Mouse (Mus musculus) limb, embryonic 10.5 days (tissue): ENCODE data around the gene Iars2. TPM values are rescaled to one million over a fixed set of nuclear protein-coding genes. Genes with fewer than 3 reads are reported as not detected.
"Not testable (repeated sequence)": the region's sequence is repeated elsewhere in the genome, so short reads cannot be mapped to it uniquely, and the experiment has no call there.

Experiments used
- DNase-seq: peaks from one replicate; pipeline ENCODE4 v3.0.0-alpha.2; 2017; ENCODE audit warnings: low spot score
- H3K27ac ChIP-seq: fragments of 300-500 bp; sonication (generic); 2 replicates; pipeline ENCODE4 v1.5.1; 2016; ENCODE audit warnings: mild to moderate bottlenecking
- H3K27me3 ChIP-seq: fragments of 300-500 bp; sonication (generic); 2 replicates; pipeline ENCODE4 v1.6.1; 2016; ENCODE audit warnings: low read depth, mild to moderate bottlenecking; ENCODE audit not compliant: poor library complexity, severe bottlenecking
- H3K36me3 ChIP-seq: fragments of 300-500 bp; sonication (generic); 2 replicates; pipeline ENCODE4 v1.6.1; 2016; ENCODE audit warnings: mild to moderate bottlenecking, moderate library complexity
- H3K4me1 ChIP-seq: fragments of 300-500 bp; sonication (generic); 2 replicates; pipeline ENCODE4 v1.6.1; 2016
- H3K4me3 ChIP-seq: fragments of 300-500 bp; sonication (generic); 2 replicates; pipeline ENCODE4 v1.5.1; 2016; ENCODE audit warnings: mild to moderate bottlenecking, moderate library complexity
- H3K9me3 ChIP-seq: fragments of 300-500 bp; sonication (generic); replicated peaks from 2 replicates; pipeline ENCODE4 v1.6.1; 2016; ENCODE audit warnings: mild to moderate bottlenecking
- WGBS: fragments of 180-500 bp; shearing (Covaris S2); methylation state at CpG from one replicate; pipeline ENCODE4 v1.1.7; 2016; 5-methylcytosine and 5-hydroxymethylcytosine counted together
- polyA plus RNA-seq: library from polyadenylated mRNA; unstranded; fragments of >200 nt; fragmentation: Nextera tagmentation; extraction: Ambion mirVana; gene quantifications from 2 replicates; pipeline ENCODE4 v1.2.1, GENCODE M21; 2016

Iars2 gene
- polyA plus RNA-seq, 1 experiment from 2014 or later = 27.8 TPM

DNA sequence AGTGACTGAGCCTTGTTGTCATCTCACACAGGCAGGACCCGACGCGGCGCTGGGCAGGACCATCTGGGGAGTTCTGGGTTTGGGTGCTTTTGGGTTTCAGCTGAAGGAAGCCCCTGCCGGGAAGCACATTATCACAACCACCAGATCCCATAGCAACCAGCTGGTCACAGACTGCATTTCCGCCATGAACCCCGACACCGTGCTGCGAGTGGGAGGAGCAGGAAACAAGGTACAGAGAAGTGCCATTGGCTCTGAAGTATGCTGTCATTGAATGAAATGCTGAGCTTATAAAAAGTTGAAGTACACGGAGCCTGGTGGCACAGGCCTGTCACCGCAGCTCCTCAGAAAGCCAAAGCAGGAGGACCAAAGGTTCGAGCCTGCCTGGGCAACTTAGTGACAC lies 23.0 kb upstream of the Iars2 start:
- Histone ChIP-seq H3K4me1 (no peaks in the 10 kb centered on the region), H3K9me3 (no peaks in the 10 kb centered on the region), H3K4me3 (no peak overlapping the region), H3K27ac (no peak overlapping the region), H3K27me3 (no peaks in the 10 kb centered on the region), H3K36me3 (peaks cover 96% of the 10 kb centered on the region)
- no peak for DNase-seq
- 91% methylated on average over 12 of the region's 12 CpGs for WGBS

DNA sequence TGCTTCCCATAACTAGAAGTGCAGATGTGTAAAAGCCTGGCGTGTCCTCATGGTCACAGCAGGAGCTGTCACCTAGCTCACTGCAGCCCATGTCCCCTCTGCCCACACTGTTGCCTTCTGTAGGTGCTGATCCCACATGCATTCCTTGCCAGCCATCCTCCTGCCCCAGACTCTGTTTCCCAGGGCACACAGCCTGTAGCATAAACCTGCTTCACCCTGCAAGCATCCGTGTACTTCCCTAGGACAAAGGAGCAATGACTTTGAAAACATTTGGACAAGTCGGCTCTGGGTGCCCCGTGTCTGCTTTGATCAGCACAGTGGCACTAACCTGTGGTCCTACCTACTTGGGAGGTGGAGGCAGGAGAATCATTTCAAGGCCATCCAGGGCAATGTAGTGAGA lies 21.4 kb upstream of the Iars2 start:
- Histone ChIP-seq H3K4me1 (no peaks in the 10 kb centered on the region), H3K27ac (no peak overlapping the region), H3K27me3 (no peaks in the 10 kb centered on the region), H3K9me3 (no peaks in the 10 kb centered on the region), H3K4me3 (no peak overlapping the region), H3K36me3 (peaks cover 97% of the 10 kb centered on the region)
- DNase-seq = no peak
- 95% methylated on average over 4 of the region's 4 CpGs for WGBS

DNA sequence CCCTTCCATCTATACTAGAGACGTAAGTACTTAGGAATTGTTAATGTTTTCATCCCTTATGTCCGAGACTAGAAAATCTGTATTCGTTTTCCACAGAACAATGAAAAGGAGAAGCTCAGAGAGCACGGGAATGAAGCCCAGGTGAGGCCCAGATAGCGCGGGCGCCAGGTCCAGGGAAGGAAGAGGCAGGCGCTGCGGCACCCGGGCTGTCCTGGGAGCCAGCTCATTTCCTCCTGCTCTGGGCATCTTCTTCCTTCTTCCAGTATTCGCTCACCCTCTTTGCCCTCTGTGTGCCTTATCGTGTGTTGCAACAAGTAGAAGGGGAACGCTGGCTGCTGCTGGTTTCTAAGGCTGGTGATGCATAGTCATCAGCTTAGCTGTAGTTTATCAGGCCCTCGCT lies 20.5 kb upstream of the Iars2 start:
- no peaks in the 10 kb centered on the region for H3K9me3 ChIP-seq
- WGBS = 98% methylated on average over 14 of the region's 14 CpGs
- H3K27me3 ChIP-seq = no peaks in the 10 kb centered on the region
- H3K4me3 ChIP-seq = no peak overlapping the region
- DNase-seq = no peak
- H3K4me1 ChIP-seq = no peaks in the 10 kb centered on the region
- H3K27ac ChIP-seq = no peak overlapping the region
- peaks cover 97% of the 10 kb centered on the region for H3K36me3 ChIP-seq

DNA sequence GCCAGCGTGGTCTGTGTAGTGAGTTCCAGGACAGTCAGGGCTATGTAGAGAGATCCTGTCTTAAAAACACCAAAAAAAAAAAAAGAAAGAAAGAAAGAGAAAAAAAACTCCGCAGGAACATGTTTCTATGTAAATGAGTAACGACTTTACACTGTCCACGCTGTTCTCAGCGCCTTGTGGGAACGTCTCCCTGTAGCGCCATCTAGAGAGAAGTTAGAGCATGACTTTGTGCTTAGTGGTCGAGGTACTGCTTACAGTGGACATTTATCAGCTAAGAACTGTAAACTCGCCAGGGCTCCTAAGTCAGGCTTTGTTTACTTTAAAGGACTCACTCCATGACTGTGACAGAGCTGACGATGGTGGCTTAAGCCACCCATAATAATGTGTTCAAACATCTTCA lies 17.0 kb upstream of the Iars2 start:
- WGBS = 73% methylated on average over 10 of the region's 10 CpGs
- no peak overlapping the region for H3K4me3 ChIP-seq
- H3K9me3 ChIP-seq = no peaks in the 10 kb centered on the region
- no peak for DNase-seq
- H3K27ac ChIP-seq = no peak overlapping the region
- no peaks in the 10 kb centered on the region for H3K27me3 ChIP-seq
- no peaks in the 10 kb centered on the region for H3K4me1 ChIP-seq
- peaks cover 99% of the 10 kb centered on the region for H3K36me3 ChIP-seq

DNA sequence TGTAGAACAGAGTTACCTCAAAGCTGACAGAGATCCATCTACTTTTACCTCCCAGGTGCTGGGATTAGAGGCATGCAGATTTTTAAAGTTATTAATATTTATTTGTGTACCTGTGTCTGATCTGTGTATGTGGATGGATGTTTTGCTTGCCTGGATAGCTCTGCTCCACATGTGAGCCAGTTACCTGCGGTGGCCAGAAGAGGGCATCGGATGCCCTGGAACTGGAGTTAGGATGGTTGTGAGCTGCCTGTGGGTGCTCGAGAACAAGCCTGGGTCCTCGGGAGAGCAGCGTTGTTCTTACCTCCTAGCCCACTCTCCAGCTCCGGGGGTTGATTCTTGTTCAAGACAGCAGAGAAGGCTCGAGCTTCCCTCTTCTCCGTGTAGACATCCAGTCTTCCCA lies 14.2 kb upstream of the Iars2 start:
- Histone ChIP-seq H3K27ac (no peak overlapping the region), H3K4me3 (no peak overlapping the region), H3K27me3 (no peaks in the 10 kb centered on the region), H3K9me3 (no peaks in the 10 kb centered on the region), H3K4me1 (no peaks in the 10 kb centered on the region), H3K36me3 (peaks cover 97% of the 10 kb centered on the region)
- 78% methylated on average over 8 of the region's 8 CpGs for WGBS
- DNase-seq = no peak

DNA sequence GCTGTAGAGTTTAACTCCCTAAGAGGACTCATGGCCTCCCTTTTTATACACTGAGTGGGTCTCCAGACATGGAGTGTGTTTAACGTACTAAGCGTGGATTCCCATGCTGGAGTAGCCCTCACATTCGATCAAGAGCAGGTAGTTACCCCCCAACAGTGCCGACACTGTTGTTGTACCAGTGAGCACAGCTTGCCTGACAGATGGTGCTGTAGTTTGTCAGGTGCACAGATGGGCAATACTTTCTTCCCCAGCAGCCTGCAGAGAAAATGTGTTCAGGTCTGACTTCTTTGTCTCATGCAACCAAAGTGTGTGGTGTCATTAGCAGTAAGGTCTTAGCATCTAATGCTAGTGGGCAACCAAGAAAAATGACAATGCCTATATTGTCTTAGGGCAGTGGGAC lies 13.2 kb upstream of the Iars2 start:
- Histone ChIP-seq H3K4me3 (no peak overlapping the region), H3K36me3 (peaks cover 97% of the 10 kb centered on the region), H3K9me3 (no peaks in the 10 kb centered on the region), H3K27ac (no peak overlapping the region), H3K4me1 (no peaks in the 10 kb centered on the region), H3K27me3 (no peaks in the 10 kb centered on the region)
- no peak for DNase-seq
- 95% methylated on average over 4 of the region's 4 CpGs for WGBS

DNA sequence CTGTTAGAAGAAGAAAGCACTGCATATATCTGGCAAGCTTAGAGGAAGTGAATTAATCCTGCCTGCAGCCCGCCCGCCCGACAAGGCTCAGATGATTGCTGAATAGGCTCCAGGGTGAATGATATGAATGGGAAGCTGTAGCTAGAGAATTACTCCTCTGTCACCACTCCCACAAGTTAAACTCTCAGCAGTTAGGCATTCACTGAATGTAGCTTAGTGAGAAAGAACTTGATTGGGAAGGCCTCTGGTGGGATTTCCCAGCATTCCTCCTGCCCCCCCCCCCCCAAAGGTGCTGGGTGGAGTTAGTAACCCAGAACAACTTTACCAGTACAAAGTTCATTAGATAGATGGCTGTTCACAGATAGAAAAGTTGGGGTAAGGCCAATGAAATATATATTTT lies 7.3 kb upstream of the Iars2 start:
- no peak for DNase-seq
- Histone ChIP-seq H3K27ac (no peak overlapping the region), H3K4me1 (peaks cover 12% of the 10 kb centered on the region), H3K9me3 (no peaks in the 10 kb centered on the region), H3K27me3 (no peaks in the 10 kb centered on the region), H3K36me3 (peaks cover 43% of the 10 kb centered on the region), H3K4me3 (no peak overlapping the region)
- 89% methylated on average over 3 of the region's 3 CpGs for WGBS

DNA sequence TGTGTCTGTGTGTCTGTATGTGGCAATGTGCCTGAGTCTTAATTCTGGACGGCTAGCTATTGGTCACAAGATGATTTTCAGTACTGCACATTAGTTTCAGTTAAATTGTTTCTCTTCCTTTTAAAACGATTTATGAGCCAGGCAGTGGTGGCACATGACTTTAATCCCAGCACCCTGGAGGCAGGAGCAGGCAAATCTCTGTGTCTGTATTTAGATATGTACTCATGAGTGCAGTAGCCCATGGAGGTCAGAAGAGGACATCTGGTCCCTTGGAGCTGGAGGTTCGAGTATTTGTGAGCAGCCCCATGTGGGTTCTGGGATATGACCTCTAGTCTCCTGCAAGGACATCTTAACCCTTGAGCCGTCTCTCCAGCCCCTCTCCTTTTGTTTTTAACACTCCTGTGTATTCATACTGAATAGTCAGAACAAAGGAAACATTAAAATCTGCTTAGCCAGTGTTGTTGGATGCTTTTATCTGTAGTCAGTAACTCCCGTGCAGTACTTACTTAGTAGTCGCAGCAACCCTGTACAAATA lies 6.1 kb upstream of the Iars2 start:
- WGBS = 87% methylated on average over 6 of the region's 6 CpGs
- no peak for DNase-seq
- H3K9me3 ChIP-seq = no peaks in the 10 kb centered on the region
- no peak overlapping the region for H3K27ac ChIP-seq
- H3K4me3 ChIP-seq = no peak overlapping the region
- peaks cover 12% of the 10 kb centered on the region for H3K4me1 ChIP-seq
- no peaks in the 10 kb centered on the region for H3K27me3 ChIP-seq
- peaks cover 30% of the 10 kb centered on the region for H3K36me3 ChIP-seq

DNA sequence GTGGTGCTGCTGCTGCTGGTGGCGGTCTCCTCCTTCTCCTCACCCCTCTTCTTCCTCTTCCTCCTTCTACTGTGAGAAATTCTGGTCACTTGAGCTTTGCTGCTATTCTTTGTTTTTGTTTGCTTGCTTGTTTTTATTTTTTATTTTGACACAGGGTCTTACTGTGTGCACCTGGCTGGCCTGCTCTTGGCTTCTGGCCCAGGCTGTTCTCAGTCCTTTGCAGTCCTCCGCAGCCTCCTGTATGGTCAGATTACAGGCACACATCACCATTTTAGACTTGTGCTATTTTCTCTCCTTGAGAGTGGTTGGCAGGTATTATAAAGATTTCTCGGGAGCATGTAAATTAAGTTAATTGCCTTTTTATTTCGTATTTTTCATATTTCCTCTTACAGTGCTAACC lies 4.9 kb upstream of the Iars2 start:
- Histone ChIP-seq H3K9me3 (no peaks in the 10 kb centered on the region), H3K36me3 (peaks cover 20% of the 10 kb centered on the region), H3K27me3 (no peaks in the 10 kb centered on the region), H3K4me1 (peaks cover 12% of the 10 kb centered on the region), H3K4me3 (no peak overlapping the region), H3K27ac (no peak overlapping the region)
- no peak for DNase-seq
- 93% methylated on average over 4 of the region's 4 CpGs for WGBS

DNA sequence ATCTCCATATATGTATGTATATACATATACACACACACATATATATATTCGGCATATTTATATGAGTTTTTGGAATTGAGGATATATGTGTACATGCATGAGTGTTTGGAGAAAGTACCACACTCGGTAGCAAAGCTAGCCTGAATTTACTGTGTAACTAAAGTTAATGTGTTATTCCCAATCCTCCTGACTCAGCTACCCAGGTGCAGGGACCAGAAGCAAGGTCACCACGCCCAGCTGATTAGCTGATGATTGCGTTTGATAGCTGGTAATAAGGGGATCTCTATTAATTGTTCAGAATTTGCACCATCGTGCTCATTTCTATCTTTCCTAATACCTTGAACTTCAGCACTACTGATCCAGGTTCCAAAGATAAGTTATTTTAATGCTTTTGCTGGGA lies 4.5 kb upstream of the Iars2 start:
- no peak for DNase-seq
- no peak overlapping the region for H3K4me3 ChIP-seq
- H3K4me1 ChIP-seq = peaks cover 12% of the 10 kb centered on the region
- no peaks in the 10 kb centered on the region for H3K9me3 ChIP-seq
- H3K27me3 ChIP-seq = no peaks in the 10 kb centered on the region
- H3K36me3 ChIP-seq = peaks cover 16% of the 10 kb centered on the region
- 92% methylated on average over 5 of the region's 5 CpGs for WGBS
- H3K27ac ChIP-seq = no peak overlapping the region

DNA sequence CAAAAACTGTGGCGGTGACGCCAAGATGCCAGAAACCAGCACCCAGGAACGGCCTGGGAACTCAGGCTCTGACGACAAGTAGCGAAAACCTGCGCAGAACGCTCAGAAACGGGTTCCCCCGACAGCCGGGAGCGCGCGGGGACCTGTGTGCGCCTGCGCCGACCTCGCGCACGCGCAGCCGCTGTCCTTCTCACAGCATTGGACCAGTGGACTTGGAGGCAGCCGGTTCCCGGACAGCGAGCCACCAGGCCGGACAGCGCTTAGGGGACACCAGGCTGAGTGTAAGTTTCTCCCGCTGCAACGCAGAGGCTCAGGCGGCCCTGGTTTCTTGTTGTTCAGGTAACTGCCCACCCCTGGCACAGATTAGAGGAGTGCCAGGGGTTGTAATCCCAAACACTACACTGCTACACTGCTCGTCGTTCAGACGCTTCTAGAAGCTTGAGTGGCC lies 2.8 kb upstream of the Iars2 start, which contains the start of gene Bpnt1:
Gene Bpnt1, plus strand, starts transcription at position 167 of the 448 bp plus-strand sequence.
- under 1% methylated on average over 32 of the region's 32 CpGs for WGBS
- no peaks in the 10 kb centered on the region for H3K9me3 ChIP-seq
- DNase-seq = peak; percentile 90
- peak within 1 kb of the TSS; percentile 85 for H3K27ac ChIP-seq
- H3K36me3 ChIP-seq = peaks cover 3% of the 10 kb centered on the region
- peaks cover 18% of the 10 kb centered on the region for H3K4me1 ChIP-seq
- no peaks in the 10 kb centered on the region for H3K27me3 ChIP-seq
- peak within 1 kb of the TSS; percentile 68 for H3K4me3 ChIP-seq

DNA sequence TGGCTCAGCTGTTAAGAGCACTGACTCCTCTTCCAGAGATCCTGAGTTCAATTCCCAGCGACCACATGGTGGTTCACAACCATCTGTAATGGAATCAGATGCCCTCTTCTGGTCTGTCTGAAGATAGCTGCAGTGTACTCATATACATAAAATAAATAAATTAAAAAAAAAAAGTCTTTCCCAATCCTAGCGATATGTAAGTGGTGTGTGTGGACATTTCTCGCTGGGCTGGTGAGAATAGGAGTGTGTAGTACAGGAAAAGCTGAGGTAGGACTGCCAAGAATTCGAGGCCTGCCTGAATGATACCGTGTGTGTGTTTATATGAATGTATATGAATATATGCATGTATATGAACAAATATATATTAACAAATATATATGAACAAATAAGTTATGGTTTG lies 2.2 kb upstream of the Iars2 start:
- no peak for DNase-seq
- Histone ChIP-seq H3K9me3 (no peaks in the 10 kb centered on the region), H3K27me3 (no peaks in the 10 kb centered on the region), H3K4me3 (peak overlapping the region; percentile 68), H3K36me3 (peaks cover 9% of the 10 kb centered on the region), H3K27ac (no peak overlapping the region), H3K4me1 (peaks cover 18% of the 10 kb centered on the region)
- 60% methylated on average over 5 of the region's 5 CpGs for WGBS

DNA sequence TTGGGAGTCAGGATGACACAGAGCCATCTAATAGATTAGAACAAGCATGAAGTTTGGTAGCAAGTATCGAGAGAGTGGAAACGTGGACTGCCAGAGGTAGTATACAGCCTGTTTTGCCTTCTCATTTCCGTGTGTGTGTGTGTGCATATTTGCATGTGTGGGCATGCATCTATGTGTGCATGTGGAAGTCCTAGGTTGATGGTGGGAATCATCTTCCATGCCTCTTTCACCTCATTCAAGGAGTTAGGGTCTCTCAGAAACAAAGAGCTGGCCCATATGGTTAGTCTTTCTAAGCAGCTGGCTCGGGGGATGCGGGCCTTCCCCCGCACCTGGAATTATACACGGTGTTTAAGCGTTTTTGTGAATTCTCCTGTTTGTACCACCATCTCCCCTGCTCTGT lies 655 bp upstream of the Iars2 start:
- peaks cover 23% of the 10 kb centered on the region for H3K36me3 ChIP-seq
- H3K4me1 ChIP-seq = peaks cover 18% of the 10 kb centered on the region
- no peaks in the 10 kb centered on the region for H3K27me3 ChIP-seq
- H3K9me3 ChIP-seq = no peaks in the 10 kb centered on the region
- peak overlapping the region; percentile 97; the same call in 1 of the 2 replicates for H3K4me3 ChIP-seq
- WGBS = 94% methylated on average over 8 of the region's 8 CpGs
- DNase-seq = no peak
- H3K27ac ChIP-seq = no peak overlapping the region

DNA sequence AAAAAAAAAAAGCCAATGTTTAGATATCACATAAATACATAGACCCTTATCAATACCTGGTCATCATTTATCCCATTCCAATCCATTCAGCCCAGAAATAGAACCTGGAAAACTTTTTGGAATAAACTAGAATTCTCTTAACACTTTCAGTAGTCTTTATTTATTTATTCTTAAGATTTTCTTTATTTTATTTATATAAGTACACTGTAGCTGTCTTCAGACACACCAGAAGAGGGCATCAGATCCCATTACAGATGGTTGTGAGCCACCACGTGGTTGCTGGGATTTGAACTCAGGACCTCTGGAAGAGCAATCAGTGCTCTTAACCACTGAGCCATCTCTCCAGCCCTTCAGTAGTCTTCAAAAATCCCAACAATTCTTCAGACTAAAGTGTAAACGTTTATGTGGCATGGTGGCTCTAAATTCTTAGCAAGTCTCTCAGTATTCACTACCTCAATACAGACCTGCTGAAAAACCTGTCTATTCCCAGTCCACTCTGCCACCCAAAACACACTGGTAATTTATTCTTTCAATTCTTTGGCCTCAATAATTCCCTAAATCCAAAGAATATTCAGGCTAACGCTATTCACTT lies 1.3 kb downstream of the Iars2 start:
- H3K9me3 ChIP-seq, H3K27me3 ChIP-seq, H3K27ac ChIP-seq, DNase-seq: not testable (repeated sequence)
- WGBS = 75% methylated on average over 3 of the region's 3 CpGs
- Histone ChIP-seq H3K4me1 (peaks cover 12% of the 10 kb centered on the region), H3K36me3 (peaks cover 43% of the 10 kb centered on the region), H3K4me3 (peak overlapping the region; percentile 97)
